Mouse (Mus musculus): ENCODE results near the gene Fchsd2. TPM values are rescaled to one million over a fixed set of nuclear protein-coding genes. Genes with fewer than 3 reads are reported as not detected.

The Fchsd2 gene
- total and polyA plus RNA-seq, 3 experiments, result 9.7 to 31.3 (median 14.9) TPM

GRCm38 (mm10) chr7:101293138-101293537, 200.5 kb downstream of the Fchsd2 start:
- Histone ChIP-seq H3K27me3 (ENCODE audit: insufficient read depth, low read length) (peaks cover 9% of the 10 kb centered on the region; the same call in 1 of the 2 replicates), H3K4me1 (ENCODE audit: insufficient read depth, low read depth, low read length) (no peaks in the 10 kb centered on the region), H3K36me3 (replicated peaks) (peaks cover 16% of the 10 kb centered on the region), H3K4me3 (ENCODE audit: low read depth, low read length) (no peak overlapping the region), H3K9me3 (replicated peaks) (no peaks in the 10 kb centered on the region)
- TF ChIP-seq CTCF (IDR thresholded peaks at IDR 0.05; ENCODE audit: low read depth, low read length), result no peak
- no peak for TF ChIP-seq POLR2AphosphoS5 (IDR thresholded peaks at IDR 0.05; ENCODE audit: insufficient replicate concordance, low read depth, low read length)
- no peak for TF ChIP-seq GATA1 (IDR thresholded peaks at IDR 0.05; ENCODE audit: borderline replicate concordance, low read length)
- TF ChIP-seq TAL1 (conservative IDR thresholded peaks at IDR 0.05; ENCODE audit: low read depth, low read length), result no peak
- no peak for TF ChIP-seq GATA2 (IDR thresholded peaks at IDR 0.05; ENCODE audit: borderline replicate concordance, low read depth, low read length)
- DNase-seq (ENCODE audit: low spot score), result no peak
- no peak for ATAC-seq (ENCODE audit: extremely low read depth, insufficient number of reproducible peaks, low FRiP score, poor library complexity, severe bottlenecking)

- no peak overlapping the region for H3K4me3 ChIP-seq (ENCODE audit: low read depth, low read length)
- H3K9me3 ChIP-seq (replicated peaks), result no peaks in the 10 kb centered on the region
- DNase-seq (ENCODE audit: low spot score), result no peak
- H3K4me1 ChIP-seq (ENCODE audit: insufficient read depth, low read depth, low read length), result no peaks in the 10 kb centered on the region
- H3K27me3 ChIP-seq (ENCODE audit: insufficient read depth, low read length), result peaks cover 9% of the 10 kb centered on the region; the same call in 1 of the 2 replicates
- peaks cover 16% of the 10 kb centered on the region for H3K36me3 ChIP-seq (replicated peaks)
- no peak for ATAC-seq (ENCODE audit: extremely low read depth, insufficient number of reproducible peaks, low FRiP score, poor library complexity, severe bottlenecking)
- TF ChIP-seq TAL1 (conservative IDR thresholded peaks at IDR 0.05; ENCODE audit: low read depth, low read length) (no peak), CTCF (IDR thresholded peaks at IDR 0.05; ENCODE audit: low read depth, low read length) (no peak), GATA2 (IDR thresholded peaks at IDR 0.05; ENCODE audit: borderline replicate concordance, low read depth, low read length) (no peak), POLR2AphosphoS5 (IDR thresholded peaks at IDR 0.05; ENCODE audit: insufficient replicate concordance, low read depth, low read length) (no peak), GATA1 (IDR thresholded peaks at IDR 0.05; ENCODE audit: borderline replicate concordance, low read length) (no peak)
Measured at GRCm38 (mm10) chr7:101293611-101294010, 200.9 kb downstream of the Fchsd2 start.

GRCm38 (mm10) chr7:101295438-101295837, 202.8 kb downstream of the Fchsd2 start:
- Histone ChIP-seq H3K4me3 (ENCODE audit: low read depth, low read length) (no peak overlapping the region), H3K4me1 (ENCODE audit: insufficient read depth, low read depth, low read length) (peaks cover 5% of the 10 kb centered on the region; the same call in 1 of the 2 replicates), H3K27me3 (ENCODE audit: insufficient read depth, low read length) (peaks cover 25% of the 10 kb centered on the region), H3K36me3 (replicated peaks) (peaks cover 8% of the 10 kb centered on the region), H3K9me3 (replicated peaks) (no peaks in the 10 kb centered on the region)
- DNase-seq (ENCODE audit: low spot score), result no peak
- ATAC-seq (ENCODE audit: extremely low read depth, insufficient number of reproducible peaks, low FRiP score, poor library complexity, severe bottlenecking), result no peak
- TF ChIP-seq TAL1 (conservative IDR thresholded peaks at IDR 0.05; ENCODE audit: low read depth, low read length) (no peak), POLR2AphosphoS5 (IDR thresholded peaks at IDR 0.05; ENCODE audit: insufficient replicate concordance, low read depth, low read length) (no peak), CTCF (IDR thresholded peaks at IDR 0.05; ENCODE audit: low read depth, low read length) (no peak), GATA2 (IDR thresholded peaks at IDR 0.05; ENCODE audit: borderline replicate concordance, low read depth, low read length) (no peak), GATA1 (IDR thresholded peaks at IDR 0.05; ENCODE audit: borderline replicate concordance, low read length) (no peak)

GRCm38 (mm10) chr7:101296252-101297022, 203.8 kb downstream of the Fchsd2 start:
- no peak overlapping the region for H3K4me3 ChIP-seq (ENCODE audit: low read depth, low read length)
- ATAC-seq (ENCODE audit: extremely low read depth, insufficient number of reproducible peaks, low FRiP score, poor library complexity, severe bottlenecking) (no peak), DNase-seq (ENCODE audit: low spot score) (no peak)

GRCm38 (mm10) chr7:101297023-101297405, 204.4 kb downstream of the Fchsd2 start:
- peaks cover 36% of the 10 kb centered on the region for H3K27me3 ChIP-seq (ENCODE audit: insufficient read depth, low read length)
- no peaks in the 10 kb centered on the region for H3K9me3 ChIP-seq (replicated peaks)
- DNase-seq (ENCODE audit: low spot score) (no peak), ATAC-seq (ENCODE audit: extremely low read depth, insufficient number of reproducible peaks, low FRiP score, poor library complexity, severe bottlenecking) (no peak)
- TF ChIP-seq TAL1 (conservative IDR thresholded peaks at IDR 0.05; ENCODE audit: low read depth, low read length) (no peak), GATA2 (IDR thresholded peaks at IDR 0.05; ENCODE audit: borderline replicate concordance, low read depth, low read length) (no peak), POLR2AphosphoS5 (IDR thresholded peaks at IDR 0.05; ENCODE audit: insufficient replicate concordance, low read depth, low read length) (no peak), GATA1 (IDR thresholded peaks at IDR 0.05; ENCODE audit: borderline replicate concordance, low read length) (no peak), CTCF (IDR thresholded peaks at IDR 0.05; ENCODE audit: low read depth, low read length) (no peak)
- peaks cover 8% of the 10 kb centered on the region for H3K36me3 ChIP-seq (replicated peaks)
- H3K4me3 ChIP-seq (ENCODE audit: low read depth, low read length), result no peak overlapping the region
- peaks cover 18% of the 10 kb centered on the region for H3K4me1 ChIP-seq (ENCODE audit: insufficient read depth, low read depth, low read length)

More at GRCm38 (mm10) chr7:101296252-101297022, 203.8 kb downstream of the Fchsd2 start:
- TF ChIP-seq POLR2AphosphoS5 (IDR thresholded peaks at IDR 0.05; ENCODE audit: insufficient replicate concordance, low read depth, low read length), result no peak
- no peak for TF ChIP-seq TAL1 (conservative IDR thresholded peaks at IDR 0.05; ENCODE audit: low read depth, low read length)
- TF ChIP-seq GATA2 (IDR thresholded peaks at IDR 0.05; ENCODE audit: borderline replicate concordance, low read depth, low read length), result no peak
- TF ChIP-seq CTCF (IDR thresholded peaks at IDR 0.05; ENCODE audit: low read depth, low read length), result no peak
- TF ChIP-seq GATA1 (IDR thresholded peaks at IDR 0.05; ENCODE audit: borderline replicate concordance, low read length), result no peak
- peaks cover 8% of the 10 kb centered on the region for H3K36me3 ChIP-seq (replicated peaks)
- H3K27me3 ChIP-seq (ENCODE audit: insufficient read depth, low read length), result peaks cover 32% of the 10 kb centered on the region
- H3K4me1 ChIP-seq (ENCODE audit: insufficient read depth, low read depth, low read length), result peaks cover 14% of the 10 kb centered on the region
- H3K9me3 ChIP-seq (replicated peaks), result no peaks in the 10 kb centered on the region

GRCm38 (mm10) chr7:101298375-101298774, 205.7 kb downstream of the Fchsd2 start:
- no peaks in the 10 kb centered on the region for H3K9me3 ChIP-seq (replicated peaks)
- TF ChIP-seq TAL1 (conservative IDR thresholded peaks at IDR 0.05; ENCODE audit: low read depth, low read length) (no peak), CTCF (IDR thresholded peaks at IDR 0.05; ENCODE audit: low read depth, low read length) (no peak), GATA1 (IDR thresholded peaks at IDR 0.05; ENCODE audit: borderline replicate concordance, low read length) (no peak), GATA2 (IDR thresholded peaks at IDR 0.05; ENCODE audit: borderline replicate concordance, low read depth, low read length) (no peak), POLR2AphosphoS5 (IDR thresholded peaks at IDR 0.05; ENCODE audit: insufficient replicate concordance, low read depth, low read length) (no peak)
- no peak for DNase-seq (ENCODE audit: low spot score)
- H3K27me3 ChIP-seq (ENCODE audit: insufficient read depth, low read length), result peaks cover 36% of the 10 kb centered on the region
- H3K4me1 ChIP-seq (ENCODE audit: insufficient read depth, low read depth, low read length), result peaks cover 25% of the 10 kb centered on the region
- ATAC-seq (ENCODE audit: extremely low read depth, insufficient number of reproducible peaks, low FRiP score, poor library complexity, severe bottlenecking), result no peak
- peaks cover 8% of the 10 kb centered on the region for H3K36me3 ChIP-seq (replicated peaks)
- H3K4me3 ChIP-seq (ENCODE audit: low read depth, low read length), result no peak overlapping the region

All from G1E (cell line).